Mouse (Mus musculus) forebrain, embryonic 12.5 days (tissue): ENCODE measurements around the gene Adam1a. TPM values are rescaled to one million over a fixed set of nuclear protein-coding genes. Genes with fewer than 3 reads are reported as not detected.

Experiments used
- ATAC-seq: fragments of 200-750 bp; cut with Nextera tagmentation; 2 replicates; pipeline ENCODE4 v1.8.0; 2017; ENCODE audit warnings: moderate TSS enrichment; ENCODE audit not compliant: low FRiP score
- H3K27ac ChIP-seq: fragments of 300-500 bp; sonication (generic); 2 replicates; pipeline ENCODE4 v1.5.1; 2016; ENCODE audit warnings: mild to moderate bottlenecking
- H3K27me3 ChIP-seq: fragments of 300-500 bp; sonication (generic); 2 replicates; pipeline ENCODE4 v1.6.1; 2016; ENCODE audit warnings: mild to moderate bottlenecking
- H3K36me3 ChIP-seq: fragments of 300-500 bp; sonication (generic); replicated peaks from 2 replicates; pipeline ENCODE4 v1.6.1; 2016; ENCODE audit warnings: mild to moderate bottlenecking
- H3K4me1 ChIP-seq: fragments of 300-500 bp; sonication (generic); 2 replicates; pipeline ENCODE4 v1.6.1; 2016
- H3K4me2 ChIP-seq: fragments of 300-500 bp; sonication (generic); 2 replicates; pipeline ENCODE4 v1.6.1; 2016; ENCODE audit warnings: mild to moderate bottlenecking, moderate library complexity
- H3K4me3 ChIP-seq: fragments of 300-500 bp; sonication (generic); replicated peaks from 2 replicates; pipeline ENCODE4 v1.5.1; 2016; ENCODE audit warnings: mild to moderate bottlenecking
- H3K9ac ChIP-seq: fragments of 300-500 bp; sonication (generic); 2 replicates; pipeline ENCODE4 v1.6.1; 2016; ENCODE audit warnings: mild to moderate bottlenecking
- H3K9me3 ChIP-seq: fragments of 300-500 bp; sonication (generic); 2 replicates; pipeline ENCODE4 v1.6.1; 2016
- WGBS: fragments of 180-500 bp; shearing (Covaris S2); methylation state at CpG from one replicate; pipeline ENCODE4 v1.1.7; 2016; 5-methylcytosine and 5-hydroxymethylcytosine counted together
- polyA plus RNA-seq: library from polyadenylated mRNA; unstranded; fragments of >200 nt; fragmentation: Nextera tagmentation; extraction: Ambion mirVana; gene quantifications from 2 replicates; pipeline ENCODE4 v1.2.1, GENCODE M21; 2016

Gene Adam1a
- polyA plus RNA-seq, 1 experiment from 2014 or later = 3.7 TPM

GRCm38 (mm10) chr5:121546530-121546895 is 1.2 kb upstream of the Adam1a start:
- no peaks in the 10 kb centered on the region for H3K9me3 ChIP-seq
- peak overlapping the region; percentile 98 for H3K4me2 ChIP-seq
- peak overlapping the region; percentile 100 for H3K4me3 ChIP-seq
- H3K36me3 ChIP-seq = no peaks in the 10 kb centered on the region
- 0 out of 2 replicates have a peak, but pooled peaks have one; percentile 5 for ATAC-seq
- peaks cover 30% of the 10 kb centered on the region for H3K4me1 ChIP-seq
- 36% methylated on average over 6 of the region's 6 CpGs for WGBS
- H3K27ac ChIP-seq = no peak overlapping the region
- H3K27me3 ChIP-seq = no peaks in the 10 kb centered on the region; the same call in 1 of the 2 replicates
- H3K9ac ChIP-seq = peak overlapping the region; percentile 97

- no peaks in the 10 kb centered on the region for H3K27me3 ChIP-seq
- H3K36me3 ChIP-seq = no peaks in the 10 kb centered on the region
- H3K9me3 ChIP-seq = no peaks in the 10 kb centered on the region
- ATAC-seq = peak; percentile 97
- peaks cover 30% of the 10 kb centered on the region for H3K4me1 ChIP-seq
- peak within 1 kb of the TSS; percentile 98 for H3K4me2 ChIP-seq
- H3K9ac ChIP-seq = peak within 1 kb of the TSS; percentile 97
- peak within 1 kb of the TSS; percentile 100 for H3K4me3 ChIP-seq
- peak within 1 kb of the TSS; percentile 96 for H3K27ac ChIP-seq
- WGBS = 2% methylated on average over 55 of the region's 55 CpGs
These were observed 679 bp upstream of the Adam1a start, which contains the start of gene Mapkapk5 for GRCm38 (mm10) chr5:121545793-121546529. TSS of gene Mapkapk5 (minus strand) at chr5:121545905.

GRCm38 (mm10) chr5:121543370-121543769 is 1.9 kb downstream of the Adam1a start:
- H3K27ac ChIP-seq = no peak overlapping the region
- H3K36me3 ChIP-seq = 0 out of 2 replicates have a peak, but pooled peaks cover 4% of the 10 kb centered on the region
- WGBS = 93% methylated on average over 3 of the region's 3 CpGs
- H3K27me3 ChIP-seq = no peaks in the 10 kb centered on the region
- H3K9ac ChIP-seq = no peak overlapping the region
- no peak overlapping the region for H3K4me2 ChIP-seq
- H3K9me3 ChIP-seq = no peaks in the 10 kb centered on the region
- H3K4me3 ChIP-seq = no peak overlapping the region
- peaks cover 30% of the 10 kb centered on the region for H3K4me1 ChIP-seq
- ATAC-seq = no peak

- H3K4me1 ChIP-seq = peaks cover 29% of the 10 kb centered on the region
- no peaks in the 10 kb centered on the region for H3K27me3 ChIP-seq
- H3K4me2 ChIP-seq = no peak overlapping the region
- H3K9ac ChIP-seq = no peak overlapping the region
- H3K27ac ChIP-seq = no peak overlapping the region
- H3K36me3 ChIP-seq = peaks cover 15% of the 10 kb centered on the region
- 92% methylated on average over 7 of the region's 7 CpGs for WGBS
- H3K9me3 ChIP-seq = no peaks in the 10 kb centered on the region
- ATAC-seq = no peak
- no peak overlapping the region for H3K4me3 ChIP-seq
These were observed 4.0 kb downstream of the Adam1a start for GRCm38 (mm10) chr5:121541235-121541634.

GRCm38 (mm10) chr5:121540066-121540465 is 5.2 kb downstream of the Adam1a start:
- Histone ChIP-seq H3K4me3 (no peak overlapping the region), H3K9ac (no peak overlapping the region), H3K9me3 (no peaks in the 10 kb centered on the region), H3K27ac (no peak overlapping the region), H3K4me2 (no peak overlapping the region), H3K4me1 (peaks cover 28% of the 10 kb centered on the region), H3K27me3 (no peaks in the 10 kb centered on the region), H3K36me3 (peaks cover 26% of the 10 kb centered on the region)
- 93% methylated on average over 5 of the region's 5 CpGs for WGBS
- ATAC-seq = no peak

- 61% methylated on average over 2 of the region's 2 CpGs for WGBS
- ATAC-seq = no peak
- Histone ChIP-seq H3K9me3 (no peaks in the 10 kb centered on the region), H3K9ac (peak overlapping the region; percentile 12; the same call in 1 of the 2 replicates), H3K27me3 (no peaks in the 10 kb centered on the region), H3K27ac (0 out of 2 replicates have a peak overlapping the region, but pooled peaks have one; percentile 25), H3K36me3 (peaks cover 49% of the 10 kb centered on the region), H3K4me1 (peaks cover 9% of the 10 kb centered on the region), H3K4me2 (no peak overlapping the region), H3K4me3 (no peak overlapping the region)
These were observed 7.7 kb downstream of the Adam1a start for GRCm38 (mm10) chr5:121537588-121537987.

GRCm38 (mm10) chr5:121536921-121537555 is 8.2 kb downstream of the Adam1a start:
- Histone ChIP-seq H3K36me3 (peaks cover 54% of the 10 kb centered on the region), H3K27me3 (no peaks in the 10 kb centered on the region), H3K9ac (no peak overlapping the region), H3K4me2 (no peak overlapping the region), H3K9me3 (no peaks in the 10 kb centered on the region), H3K27ac (no peak overlapping the region), H3K4me3 (no peak overlapping the region), H3K4me1 (peaks cover 5% of the 10 kb centered on the region; the same call in 1 of the 2 replicates)
- ATAC-seq = no peak
- WGBS = 45% methylated on average over 7 of the region's 7 CpGs

GRCm38 (mm10) chr5:121535116-121535515 is 10.2 kb downstream of the Adam1a start:
- 93% methylated on average over 3 of the region's 3 CpGs for WGBS
- H3K36me3 ChIP-seq = peaks cover 71% of the 10 kb centered on the region

GRCm38 (mm10) chr5:121534521-121534920 is 10.8 kb downstream of the Adam1a start:
- peaks cover 5% of the 10 kb centered on the region; the same call in 1 of the 2 replicates for H3K4me1 ChIP-seq
- no peaks in the 10 kb centered on the region for H3K9me3 ChIP-seq
- H3K4me2 ChIP-seq = no peak overlapping the region
- H3K27me3 ChIP-seq = no peaks in the 10 kb centered on the region
- ATAC-seq = no peak
- H3K9ac ChIP-seq = no peak overlapping the region
- WGBS = 93% methylated on average over 5 of the region's 5 CpGs
- no peak overlapping the region for H3K27ac ChIP-seq
- H3K36me3 ChIP-seq = peaks cover 77% of the 10 kb centered on the region
- no peak overlapping the region for H3K4me3 ChIP-seq

More at GRCm38 (mm10) chr5:121535116-121535515, 10.2 kb downstream of the Adam1a start:
- no peak for ATAC-seq
- H3K27me3 ChIP-seq = no peaks in the 10 kb centered on the region
- peaks cover 5% of the 10 kb centered on the region; the same call in 1 of the 2 replicates for H3K4me1 ChIP-seq
- H3K9me3 ChIP-seq = no peaks in the 10 kb centered on the region
- H3K4me2 ChIP-seq = no peak overlapping the region
- H3K27ac ChIP-seq = no peak overlapping the region
- no peak overlapping the region for H3K9ac ChIP-seq
- no peak overlapping the region for H3K4me3 ChIP-seq

GRCm38 (mm10) chr5:121526961-121527360 is 18.3 kb downstream of the Adam1a start:
- H3K4me2 ChIP-seq = no peak overlapping the region
- no peaks in the 10 kb centered on the region for H3K9me3 ChIP-seq
- H3K27me3 ChIP-seq = no peaks in the 10 kb centered on the region
- ATAC-seq = no peak
- H3K4me1 ChIP-seq = no peaks in the 10 kb centered on the region
- no peak overlapping the region for H3K9ac ChIP-seq
- 93% methylated on average over 8 of the region's 8 CpGs for WGBS
- no peak overlapping the region for H3K27ac ChIP-seq
- H3K36me3 ChIP-seq = peaks cover 84% of the 10 kb centered on the region
- no peak overlapping the region for H3K4me3 ChIP-seq

- Histone ChIP-seq H3K9ac (no peak overlapping the region), H3K27me3 (no peaks in the 10 kb centered on the region), H3K27ac (no peak overlapping the region), H3K36me3 (peaks cover 83% of the 10 kb centered on the region), H3K4me3 (no peak overlapping the region), H3K4me1 (no peaks in the 10 kb centered on the region), H3K4me2 (no peak overlapping the region), H3K9me3 (no peaks in the 10 kb centered on the region)
- WGBS = 90% methylated on average over 7 of the region's 7 CpGs
- ATAC-seq = no peak
These were observed 18.8 kb downstream of the Adam1a start for GRCm38 (mm10) chr5:121526526-121526925.

GRCm38 (mm10) chr5:121525774-121526450 is 19.4 kb downstream of the Adam1a start:
- H3K9ac ChIP-seq = no peak overlapping the region
- no peak overlapping the region for H3K4me2 ChIP-seq
- 96% methylated on average over 14 of the region's 14 CpGs for WGBS
- no peak for ATAC-seq
- no peaks in the 10 kb centered on the region for H3K27me3 ChIP-seq
- no peak overlapping the region for H3K27ac ChIP-seq
- H3K4me3 ChIP-seq = no peak overlapping the region
- H3K36me3 ChIP-seq = peaks cover 83% of the 10 kb centered on the region
- H3K9me3 ChIP-seq = no peaks in the 10 kb centered on the region
- H3K4me1 ChIP-seq = no peaks in the 10 kb centered on the region
